ENCODE assay signal across 8 mouse cellular contexts in genomic region chr14:77874304-77875241, GRCm38 (mm10). TPM values are rescaled to one million over a fixed set of nuclear protein-coding genes. Genes with fewer than 3 reads are reported as not detected.
DNase-seq lines count a peak whose midpoint lies in the region; ATAC-seq lines count a peak whose summit lies in the region.

Gene Dnajc15, minus strand, starts transcription at chr14:77875125.

- ATAC-seq in embryonic facial prominence, embryonic 11.5 days (replicated peaks; ENCODE audit: insufficient number of reproducible peaks, low FRiP score, low TSS enrichment, low read depth): peak; percentile 85
- peak; percentile 95 for ATAC-seq in intestine, embryonic 16.5 days

- no peak within 1 kb of the TSS for H3K27ac ChIP-seq in embryonic facial prominence, embryonic 11.5 days (replicated peaks; ENCODE audit: low read depth, low read length)
- H3K27ac ChIP-seq in intestine, embryonic 16.5 days (ENCODE audit: low read length): peak within 1 kb of the TSS; percentile 13; the same call in 1 of the 2 replicates

- peak; percentile 93 for DNase-seq in adrenal gland, postnatal 14 days
- DNase-seq in embryonic facial prominence, embryonic 11.5 days (ENCODE audit: low spot score): peak; percentile 87
- peak; percentile 58 for DNase-seq in gonadal fat pad, adult 2 months (ENCODE audit: low read depth)
- DNase-seq in left cerebral cortex, postnatal 25 days (ENCODE audit: low spot score in 2 of 2): peak; percentile 84 to 85
- DNase-seq in mesoderm, embryonic 11.5 days (ENCODE audit: low read depth, low spot score): peak; percentile 86
- DNase-seq in right cerebral cortex, postnatal 25 days: peak; percentile 88
- DNase-seq in urinary bladder, postnatal 36 days (ENCODE audit: low spot score in 2 of 2): peak; percentile 82 to 86

- no peaks in the 10 kb centered on the region for H3K27me3 ChIP-seq in embryonic facial prominence, embryonic 11.5 days (ENCODE audit: control insufficient read depth, insufficient read depth, low read length)
- no peaks in the 10 kb centered on the region for H3K27me3 ChIP-seq in intestine, embryonic 16.5 days (replicated peaks; ENCODE audit: control insufficient read depth, insufficient read depth, low read length)

- H3K4me3 ChIP-seq in embryonic facial prominence, embryonic 11.5 days (ENCODE audit: low read depth, low read length): peak within 1 kb of the TSS; percentile 67
- peak within 1 kb of the TSS; percentile 75 for H3K4me3 ChIP-seq in intestine, embryonic 16.5 days (ENCODE audit: low read length)

- no peaks in the 10 kb centered on the region for H3K4me1 ChIP-seq in embryonic facial prominence, embryonic 11.5 days (ENCODE audit: control insufficient read depth, insufficient read depth, low read length)
- H3K4me1 ChIP-seq in intestine, embryonic 16.5 days (ENCODE audit: control insufficient read depth, insufficient read depth, low read length): peaks cover 2% of the 10 kb centered on the region; the same call in 1 of the 2 replicates

- H3K9me3 ChIP-seq in embryonic facial prominence, embryonic 11.5 days (replicated peaks; ENCODE audit: control insufficient read depth, low read length): no peaks in the 10 kb centered on the region
- no peaks in the 10 kb centered on the region for H3K9me3 ChIP-seq in intestine, embryonic 16.5 days (ENCODE audit: control insufficient read depth, low read length)

- intact Hi-C loops in left cerebral cortex, postnatal 25 days (cut with DNase I): no loop called here

- H3K9ac ChIP-seq in embryonic facial prominence, embryonic 11.5 days (replicated peaks; ENCODE audit: low read length): peak within 1 kb of the TSS; percentile 79
- H3K9ac ChIP-seq in intestine, embryonic 16.5 days (ENCODE audit: low read depth, low read length): peak within 1 kb of the TSS; percentile 82

- H3K4me2 ChIP-seq in embryonic facial prominence, embryonic 11.5 days (ENCODE audit: low read depth, low read length): peak within 1 kb of the TSS; percentile 49
- peak within 1 kb of the TSS; percentile 72 for H3K4me2 ChIP-seq in intestine, embryonic 16.5 days (ENCODE audit: low read depth, low read length)

- 2% methylated on average over 44 of the region's 44 CpGs for WGBS in embryonic facial prominence, embryonic 11.5 days
- 2% methylated on average over 44 of the region's 44 CpGs for WGBS in intestine, embryonic 16.5 days

- H3K36me3 ChIP-seq in embryonic facial prominence, embryonic 11.5 days (replicated peaks; ENCODE audit: control insufficient read depth, insufficient read depth, low read depth, low read length): no peaks in the 10 kb centered on the region
- peaks cover 3% of the 10 kb centered on the region; the same call in 1 of the 2 replicates for H3K36me3 ChIP-seq in intestine, embryonic 16.5 days (ENCODE audit: control insufficient read depth, insufficient read depth, low read length)

RNA-seq across cellular contexts. Expression of gene Dnajc15, which starts in this region (rescaled TPM):
- 460 and 483 TPM in 2 replicates for total RNA-seq in adrenal gland, postnatal 14 days (2021)
- polyA plus RNA-seq in embryonic facial prominence, embryonic 11.5 days (2014; fragmentation: Nextera tagmentation; extraction: Ambion mirVana): 126 and 129 TPM in 2 replicates
- 14.9 and 18.3 TPM in 2 replicates for polyA plus RNA-seq in gonadal fat pad, adult 2 months (2012; rRNA removed)
- polyA plus RNA-seq in intestine, embryonic 16.5 days (2015; fragmentation: Nextera tagmentation; extraction: Ambion mirVana): 101 and 104 TPM in 2 replicates
- total RNA-seq in left cerebral cortex, postnatal 25 days (2021): 10 to 100 TPM; 69.5 to 72.0 TPM
